Mouse (Mus musculus) kidney, adult 8-10 months (tissue): ENCODE data around the gene Ska3.

Source experiments
- DNase-seq, 2 experiments: peaks; one replicate each; pipeline ENCODE4 v3.0.0; 2022

Ska3 gene

DNA sequence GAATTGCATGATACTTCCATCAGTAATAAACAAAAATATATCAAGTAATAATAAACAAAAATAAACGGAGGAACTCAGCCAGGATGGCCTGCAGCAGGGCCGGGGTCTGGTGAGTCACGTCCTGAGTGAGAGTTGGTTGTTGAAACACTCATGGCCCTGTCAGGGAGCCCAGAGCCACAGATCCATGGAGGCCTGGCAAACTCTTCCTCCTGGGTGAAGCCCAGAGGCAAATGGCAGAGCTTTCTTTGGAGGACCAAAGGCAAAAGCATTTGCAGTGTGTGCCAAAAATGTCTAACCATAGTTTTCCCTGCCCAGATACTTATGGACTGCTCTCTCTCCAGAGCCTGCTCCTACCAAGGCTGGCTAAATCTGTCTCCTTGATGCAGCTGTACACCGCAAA lies 34.8 kb downstream of the Ska3 start:
- DNase-seq, result no peak

DNA sequence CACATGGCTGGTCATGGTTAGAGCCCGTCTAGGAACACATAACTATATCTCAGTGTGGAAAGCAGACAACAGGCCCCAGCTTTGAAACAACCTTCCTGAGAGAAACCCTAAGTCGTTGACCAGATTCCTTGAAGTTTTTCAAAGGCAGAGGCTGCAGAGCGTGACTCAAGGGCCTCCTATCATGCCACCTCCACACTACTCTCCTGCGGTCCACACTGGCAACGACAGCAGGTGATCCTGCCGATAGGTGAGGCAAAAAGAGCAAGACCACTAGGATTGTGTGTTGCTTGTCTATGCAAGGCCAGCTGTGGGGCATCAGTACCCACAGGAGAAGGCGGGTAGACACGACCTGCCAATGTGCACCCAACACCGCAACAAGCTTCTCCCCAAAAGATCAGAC lies 36.2 kb downstream of the Ska3 start:
- no peak for DNase-seq

DNA sequence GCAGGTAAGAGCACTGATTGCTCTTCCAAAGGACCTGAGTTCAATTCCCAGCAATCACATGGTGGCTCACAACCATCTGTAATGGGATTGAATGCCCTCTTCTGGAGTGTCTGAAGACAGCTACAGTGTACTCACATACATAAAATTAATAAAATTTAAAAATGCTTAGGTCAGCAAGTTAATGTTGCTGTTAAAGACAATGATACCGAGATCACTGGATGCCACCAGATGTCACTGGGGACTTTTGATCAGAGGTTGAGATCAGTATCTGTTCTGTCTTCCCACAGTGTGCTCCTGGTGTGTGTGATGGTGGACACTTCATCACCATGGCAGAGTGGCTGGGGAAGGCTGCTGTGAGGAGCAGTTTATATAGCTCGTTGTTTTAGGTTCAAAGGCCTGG lies 36.7 kb downstream of the Ska3 start:
- DNase-seq, result no peak

DNA sequence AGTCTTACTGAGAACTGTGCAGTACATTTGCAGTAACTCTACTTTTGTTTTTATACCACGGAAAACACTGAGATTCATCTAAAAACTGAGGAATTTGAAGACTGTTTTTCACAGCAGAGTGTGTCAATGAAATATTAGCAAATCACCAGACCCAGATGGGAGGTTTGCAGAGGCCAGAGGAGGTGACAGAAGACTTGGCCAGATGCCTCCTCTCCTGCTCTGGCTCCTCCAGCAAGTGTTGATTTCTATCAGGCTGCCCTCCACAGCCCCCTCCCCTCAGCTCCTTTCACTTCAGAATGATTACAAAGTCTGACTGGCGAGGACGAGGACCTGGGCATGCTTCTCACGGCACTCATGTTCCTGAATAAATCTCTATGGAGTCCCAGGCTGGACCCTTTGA lies 38.6 kb downstream of the Ska3 start:
- no peak for DNase-seq

DNA sequence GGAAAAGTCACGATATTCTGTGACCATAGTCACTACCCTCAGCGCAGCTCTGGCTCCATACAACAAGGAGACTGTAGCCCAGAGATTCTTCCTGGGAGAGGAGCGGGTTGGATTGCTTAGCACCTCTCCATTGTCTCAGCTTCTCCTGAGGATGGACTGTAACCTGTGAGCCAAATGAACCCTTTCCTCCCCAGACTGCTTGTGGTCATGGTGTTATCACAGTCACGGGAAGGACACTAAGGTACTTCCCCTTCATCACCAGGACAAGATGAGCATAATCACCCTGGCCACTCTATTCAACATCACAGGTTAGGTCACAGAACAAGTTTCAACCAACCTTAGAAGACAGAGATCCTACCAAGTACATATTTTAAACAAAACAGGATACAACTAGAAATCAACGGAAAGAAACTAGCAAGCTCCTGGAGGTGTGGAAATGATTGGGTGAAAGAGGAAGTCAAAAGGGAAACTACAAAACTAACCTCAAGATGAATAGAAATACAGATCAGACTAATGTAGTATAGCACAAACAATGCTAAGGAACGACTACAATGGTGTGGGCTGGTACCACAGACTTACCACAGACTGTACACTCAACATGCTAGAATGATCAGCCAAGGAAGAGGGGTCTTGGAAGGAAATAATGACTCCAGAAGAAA lies 53.7 kb downstream of the Ska3 start:
- DNase-seq, result no peak

DNA sequence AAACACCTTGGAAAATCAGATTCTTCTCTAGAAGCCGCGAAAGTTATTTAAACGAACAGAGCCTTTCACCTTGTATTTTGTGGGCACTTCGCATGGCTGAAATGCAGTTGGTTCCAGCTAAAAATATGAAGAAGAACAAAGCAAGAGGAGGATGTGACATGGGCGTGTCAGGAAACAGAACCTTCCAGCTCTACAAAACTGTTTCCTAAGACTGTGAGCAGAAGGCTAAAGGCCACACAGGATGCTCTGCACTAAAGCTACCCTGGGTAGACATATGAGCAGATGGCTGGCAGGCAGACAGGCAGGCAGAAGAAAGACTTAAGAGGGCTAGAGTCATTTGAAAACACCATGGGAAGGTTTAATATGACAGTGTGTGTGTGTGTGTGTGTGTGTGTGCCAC lies 56.9 kb downstream of the Ska3 start:
- no peak for DNase-seq

DNA sequence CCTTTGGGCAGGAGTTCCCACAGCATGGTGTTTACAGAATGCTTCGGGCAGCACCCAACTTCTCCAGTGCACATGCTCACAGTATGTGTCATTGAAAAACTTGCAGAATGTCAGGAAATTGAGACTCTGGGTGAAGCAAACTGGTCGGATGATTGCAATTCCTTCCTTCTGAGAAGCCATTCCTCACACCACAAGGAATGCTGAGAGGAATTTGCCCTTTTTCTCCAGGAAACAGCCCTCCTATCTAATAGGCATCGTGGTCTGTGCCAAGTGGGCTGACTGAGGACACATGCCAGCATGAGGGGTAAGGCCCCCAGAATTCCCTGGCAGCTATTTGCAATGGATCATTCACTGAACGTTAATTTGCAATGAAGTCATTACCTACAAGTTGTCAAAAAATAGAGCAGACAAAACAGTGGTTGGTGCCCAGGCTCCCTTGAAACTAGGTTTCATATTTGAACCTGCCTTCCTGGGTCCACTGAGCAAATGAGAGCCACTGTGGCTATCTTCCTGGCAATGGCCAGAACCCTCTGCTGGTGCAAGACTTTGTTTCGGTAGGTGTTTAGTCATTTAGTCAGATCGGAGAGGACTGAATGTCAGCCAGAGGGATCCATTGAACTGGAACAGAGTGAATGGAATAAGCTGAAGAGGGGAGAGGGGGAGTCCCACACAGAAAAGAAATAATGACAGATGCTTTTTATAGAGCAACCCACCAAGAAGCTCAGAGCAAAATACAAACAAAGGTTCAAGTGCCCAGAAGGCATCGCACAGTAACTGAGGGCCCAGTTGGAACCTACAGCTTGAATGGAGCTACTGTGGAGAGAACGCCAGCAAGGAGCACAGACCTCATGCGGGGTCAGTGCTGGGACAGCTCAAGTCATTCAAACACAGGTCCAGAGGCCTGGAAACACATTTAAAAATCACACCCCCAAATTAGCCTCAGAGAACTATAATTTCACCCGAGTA lies 65.3 kb downstream of the Ska3 start:
- no peak for DNase-seq

DNA sequence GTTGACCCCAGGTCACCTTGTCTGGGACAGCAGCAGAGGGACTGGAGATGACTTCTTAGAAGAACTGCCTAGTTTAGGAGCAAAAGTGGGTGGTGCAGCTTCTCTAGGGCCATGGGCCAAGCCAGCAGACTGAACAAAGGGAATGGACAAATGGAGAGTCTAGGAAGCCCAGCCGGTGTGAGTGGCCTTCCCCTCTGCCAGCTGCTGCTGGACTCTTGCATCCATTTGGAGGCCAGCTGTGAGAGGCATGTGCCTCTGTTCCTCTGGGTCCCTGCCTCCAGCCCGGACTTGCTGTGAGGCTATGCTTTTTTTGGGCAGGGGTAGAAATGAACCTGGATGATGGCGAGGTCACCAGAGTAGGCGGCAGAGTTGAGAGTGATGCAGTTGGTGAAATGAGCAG lies 67.7 kb downstream of the Ska3 start, which contains the start of gene Lats2:
Lats2 (minus strand) TSS at position 152 of the 400 bp plus-strand sequence.
- no peak for DNase-seq
